Mouse (Mus musculus): ENCODE measurements around the gene Scfd2.

DNA sequence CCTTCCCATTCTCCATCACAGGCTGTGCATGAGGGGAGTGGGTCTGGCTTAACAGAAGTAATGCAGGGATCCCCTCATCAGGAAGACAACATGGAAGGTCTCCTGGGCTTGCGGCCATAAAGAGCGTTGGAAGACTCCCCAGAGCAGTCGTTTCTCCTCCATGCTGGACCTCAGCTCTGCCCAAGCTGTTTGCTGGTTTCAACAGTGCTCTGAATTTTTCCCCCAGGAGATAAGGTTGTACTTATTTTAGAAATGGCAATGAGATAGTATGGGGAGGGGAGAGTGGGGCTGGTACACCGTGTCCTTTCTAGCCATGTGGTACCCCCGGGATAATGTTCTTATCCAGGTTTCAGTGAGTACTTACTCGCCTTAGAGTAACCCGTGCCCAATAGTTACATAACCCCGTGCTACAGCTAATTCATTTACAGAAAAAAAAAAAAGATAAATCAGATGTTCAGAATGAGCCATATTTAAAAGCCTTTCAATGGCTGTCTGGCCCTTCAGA, 285.9 kb downstream of the Scfd2 start:
- TF ChIP-seq CTCF (IDR thresholded peaks at IDR 0.05; ENCODE audit: insufficient read depth, low read length) = no peak
- TF ChIP-seq POLR2A (IDR thresholded peaks at IDR 0.05; ENCODE audit: borderline replicate concordance, extremely low read depth, low read depth, low read length) = no peak
